Mouse (Mus musculus) kidney, embryonic 16.5 days (tissue): ENCODE results near the gene Ptms. TPM values are rescaled to one million over a fixed set of nuclear protein-coding genes. Genes with fewer than 3 reads are reported as not detected.

Experiments used
- ATAC-seq: fragments of 200-750 bp; cut with Nextera tagmentation; 2 replicates; pipeline ENCODE4 v1.8.0; 2017; ENCODE audit warnings: moderate TSS enrichment; ENCODE audit not compliant: low FRiP score, low TSS enrichment
- H3K27ac ChIP-seq: fragments of 300-500 bp; sonication (generic); 2 replicates; pipeline ENCODE4 v1.5.1; 2014; ENCODE audit warnings: low read length
- H3K27me3 ChIP-seq: fragments of 300-500 bp; sonication (generic); 2 replicates; pipeline ENCODE4 v1.6.1; 2014; ENCODE audit warnings: low read length, control low read depth, mixed read lengths; ENCODE audit not compliant: insufficient read depth
- H3K36me3 ChIP-seq: fragments of 300-500 bp; sonication (generic); 2 replicates; pipeline ENCODE4 v1.6.1; 2014; ENCODE audit warnings: low read length, control low read depth, mixed read lengths; ENCODE audit not compliant: insufficient read depth
- H3K4me1 ChIP-seq: fragments of 300-500 bp; sonication (generic); 2 replicates; pipeline ENCODE4 v1.6.1; 2014; ENCODE audit warnings: low read length, control low read depth, mixed read lengths; ENCODE audit not compliant: insufficient read depth
- H3K4me2 ChIP-seq: fragments of 300-500 bp; sonication (generic); replicated peaks from 2 replicates; pipeline ENCODE4 v1.6.1; 2014; ENCODE audit warnings: low read depth, low read length
- H3K4me3 ChIP-seq: fragments of 300-500 bp; sonication (generic); 2 replicates; pipeline ENCODE4 v1.5.1; 2014; ENCODE audit warnings: mild to moderate bottlenecking, low read length
- H3K9ac ChIP-seq: fragments of 300-500 bp; sonication (generic); replicated peaks from 2 replicates; pipeline ENCODE4 v1.6.1; 2014; ENCODE audit warnings: low read length
- H3K9me3 ChIP-seq: fragments of 300-500 bp; sonication (generic); 2 replicates; pipeline ENCODE4 v1.6.1; 2016; ENCODE audit warnings: low read length, control low read depth
- WGBS: fragments of 180-500 bp; shearing (Covaris S2); extraction: QIAGEN DNeasy Blood & Tissue Kit; methylation state at CpG from one replicate; pipeline ENCODE4 v1.1.7; 2014; 5-methylcytosine and 5-hydroxymethylcytosine counted together
- polyA plus RNA-seq: library from polyadenylated mRNA; unstranded; fragments of >200 nt; fragmentation: Nextera tagmentation; extraction: Ambion mirVana; gene quantifications from 2 replicates; pipeline ENCODE4 v1.2.1, GENCODE M21; 2015

Ptms gene
- polyA plus RNA-seq, 1 experiment from 2014 or later, result 269 TPM

DNA sequence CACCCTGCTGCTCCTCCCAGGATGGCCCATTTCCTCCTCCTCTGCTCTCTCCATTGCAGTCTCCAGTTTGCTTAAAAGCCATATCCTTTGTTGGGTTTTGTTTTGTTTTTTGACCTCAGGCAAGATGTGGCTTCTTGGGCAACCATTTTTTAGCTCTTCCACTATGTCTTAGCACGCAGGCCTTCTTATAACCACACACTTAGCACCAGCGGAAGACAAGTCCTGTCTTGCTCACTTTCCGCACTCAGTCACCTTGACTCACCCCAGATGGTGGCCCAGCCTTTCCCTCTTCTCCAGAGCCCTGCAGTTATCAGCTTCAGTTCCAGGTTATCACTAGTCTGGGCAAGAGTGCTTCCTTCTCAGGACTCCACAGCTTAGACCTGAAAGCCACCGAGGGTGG, 35.3 kb upstream of the Ptms start:
- Histone ChIP-seq H3K9ac (no peak overlapping the region), H3K36me3 (peaks cover 27% of the 10 kb centered on the region), H3K27me3 (no peaks in the 10 kb centered on the region), H3K9me3 (no peaks in the 10 kb centered on the region), H3K27ac (no peak overlapping the region), H3K4me3 (no peak overlapping the region), H3K4me1 (no peaks in the 10 kb centered on the region), H3K4me2 (no peak overlapping the region)
- 95% methylated on average over 4 of the region's 4 CpGs for WGBS
- no peak for ATAC-seq

DNA sequence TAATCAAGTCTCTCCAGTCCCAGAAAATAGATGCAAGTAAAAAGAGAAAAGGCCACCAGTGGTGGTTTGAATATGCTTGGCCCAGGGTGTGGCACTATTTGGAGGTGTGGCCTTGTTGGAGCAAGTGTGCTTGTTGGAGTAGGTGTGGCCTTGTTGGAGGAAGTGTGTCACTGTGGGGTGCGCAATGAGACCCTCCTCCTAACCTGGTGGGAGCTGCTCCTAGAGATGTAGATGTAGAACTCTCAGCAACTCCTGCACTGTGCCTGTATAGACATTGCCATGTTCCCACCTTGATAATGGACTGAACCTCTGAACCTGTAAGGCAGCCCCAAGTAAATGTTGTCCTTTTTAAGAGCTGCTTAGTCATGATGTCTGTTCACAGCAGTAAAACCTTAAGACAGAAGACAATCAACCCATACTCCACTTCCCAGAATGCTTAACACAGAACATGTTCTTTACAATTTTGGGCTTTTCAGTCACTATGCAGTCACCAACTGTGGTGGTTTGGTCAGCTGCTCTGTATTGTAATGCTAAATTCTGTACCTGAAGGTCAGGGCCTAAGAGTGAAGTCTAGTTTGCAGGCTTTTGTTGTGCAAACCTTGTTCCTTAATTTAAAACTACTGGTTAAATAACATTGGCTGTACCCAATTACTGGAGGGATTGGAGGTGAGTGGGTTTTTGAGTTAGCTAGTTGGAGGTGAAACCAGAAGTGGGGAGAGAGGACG, 34.2 kb upstream of the Ptms start:
- Histone ChIP-seq H3K4me1 (no peaks in the 10 kb centered on the region), H3K36me3 (peaks cover 16% of the 10 kb centered on the region), H3K27ac (no peak overlapping the region), H3K9me3 (no peaks in the 10 kb centered on the region), H3K27me3 (no peaks in the 10 kb centered on the region), H3K9ac (no peak overlapping the region), H3K4me2 (no peak overlapping the region), H3K4me3 (no peak overlapping the region)
- WGBS, result 92% methylated on average over 2 of the region's 2 CpGs
- no peak for ATAC-seq

DNA sequence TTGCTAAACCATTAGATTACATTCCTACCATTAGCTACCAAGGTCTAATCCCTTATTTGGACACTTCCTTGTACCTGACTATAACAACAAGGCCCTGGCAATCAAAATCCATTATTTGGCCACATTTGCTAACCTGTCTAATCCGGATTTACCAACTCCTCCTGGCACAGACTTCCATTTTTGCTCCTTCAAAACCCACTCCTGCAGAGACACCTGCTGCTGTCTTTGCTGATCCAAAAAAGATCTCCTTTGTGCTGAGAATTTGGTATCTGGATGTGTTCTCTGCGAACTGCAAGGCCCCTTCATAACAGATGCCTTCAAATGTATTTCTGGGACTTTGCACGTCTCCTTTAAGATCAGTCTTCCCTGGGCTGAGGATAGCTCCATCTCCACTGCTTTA, 23.6 kb upstream of the Ptms start:
- H3K4me1 ChIP-seq, result no peaks in the 10 kb centered on the region
- 84% methylated on average over 3 of the region's 3 CpGs for WGBS
- no peaks in the 10 kb centered on the region for H3K27me3 ChIP-seq
- no peak overlapping the region for H3K9ac ChIP-seq
- ATAC-seq, result no peak
- no peaks in the 10 kb centered on the region for H3K9me3 ChIP-seq
- no peak overlapping the region for H3K4me3 ChIP-seq
- no peak overlapping the region for H3K27ac ChIP-seq
- peaks cover 8% of the 10 kb centered on the region; the same call in 1 of the 2 replicates for H3K36me3 ChIP-seq
- no peak overlapping the region for H3K4me2 ChIP-seq

DNA sequence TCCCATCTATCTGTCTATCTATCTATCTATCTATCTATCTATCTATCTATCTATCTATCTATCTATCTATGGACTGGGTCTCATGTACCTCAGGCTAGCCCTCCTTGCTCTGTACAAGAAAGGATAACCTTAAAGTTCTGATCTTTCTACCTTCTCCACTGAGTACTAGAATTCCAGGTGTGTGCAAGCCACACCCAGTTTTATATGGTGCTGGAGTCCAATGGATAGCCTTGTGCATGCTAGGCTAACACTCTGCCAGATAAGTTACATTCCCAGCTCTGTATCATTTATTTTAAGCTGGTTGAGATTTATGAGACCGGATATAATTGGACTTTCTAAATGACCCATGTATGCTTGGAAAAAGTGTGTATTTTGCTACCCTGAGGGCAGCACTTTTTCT, 21.8 kb upstream of the Ptms start:
- no peak overlapping the region for H3K9ac ChIP-seq
- no peaks in the 10 kb centered on the region for H3K27me3 ChIP-seq
- H3K4me2 ChIP-seq, result no peak overlapping the region
- no peaks in the 10 kb centered on the region for H3K4me1 ChIP-seq
- H3K9me3 ChIP-seq, result no peaks in the 10 kb centered on the region
- H3K36me3 ChIP-seq, result peaks cover 21% of the 10 kb centered on the region
- no peak overlapping the region for H3K27ac ChIP-seq
- WGBS, result 86% methylated on average over 1 of the region's 1 CpGs
- H3K4me3 ChIP-seq, result no peak overlapping the region
- no peak for ATAC-seq

DNA sequence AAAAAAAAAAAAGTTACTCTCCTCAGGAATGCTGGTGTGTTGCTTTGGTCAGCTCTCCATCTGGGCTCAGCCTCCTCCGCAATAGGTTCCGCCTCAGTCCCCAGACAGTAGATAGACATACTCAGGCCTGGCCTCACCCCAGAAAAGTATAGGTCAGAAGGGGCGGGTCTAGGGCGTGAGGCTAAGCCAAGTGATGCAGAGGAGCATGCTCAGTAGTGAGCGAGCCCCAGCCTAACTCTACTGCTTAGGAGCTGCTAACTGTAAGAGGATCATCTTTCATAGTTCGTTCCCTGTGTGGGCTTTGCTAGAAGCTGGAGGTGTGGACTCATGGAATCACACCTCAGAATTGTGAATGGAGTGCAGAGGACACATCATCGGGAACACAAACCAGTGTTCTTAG, 18.7 kb upstream of the Ptms start:
- Histone ChIP-seq H3K4me3 (no peak overlapping the region), H3K4me1 (no peaks in the 10 kb centered on the region), H3K9me3 (no peaks in the 10 kb centered on the region), H3K9ac (no peak overlapping the region), H3K36me3 (peaks cover 49% of the 10 kb centered on the region), H3K4me2 (no peak overlapping the region), H3K27ac (no peak overlapping the region), H3K27me3 (no peaks in the 10 kb centered on the region)
- WGBS, result 91% methylated on average over 7 of the region's 7 CpGs
- no peak for ATAC-seq

DNA sequence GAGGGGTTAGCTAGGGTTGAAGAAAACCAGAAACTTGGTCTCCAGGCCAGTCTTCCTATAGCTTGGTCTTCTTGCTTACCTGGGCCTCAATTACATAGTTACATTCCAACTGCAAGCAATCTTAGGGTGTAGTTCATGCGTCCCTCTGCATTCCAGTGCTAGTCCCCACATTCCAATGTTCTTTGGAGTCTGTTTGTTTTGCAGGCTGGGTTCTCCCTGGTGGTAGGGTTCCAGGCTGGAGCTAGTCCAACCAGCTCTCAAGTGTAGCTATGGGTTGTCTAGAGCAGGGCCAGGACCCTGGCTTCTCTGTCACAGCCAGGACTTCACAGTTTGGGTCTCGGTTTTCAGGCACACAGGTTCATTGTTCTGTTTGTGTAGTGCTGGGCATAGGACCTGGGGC, 17.6 kb upstream of the Ptms start:
- Histone ChIP-seq H3K9ac (no peak overlapping the region), H3K27me3 (no peaks in the 10 kb centered on the region), H3K4me1 (peaks cover 6% of the 10 kb centered on the region), H3K27ac (no peak overlapping the region), H3K9me3 (no peaks in the 10 kb centered on the region), H3K4me3 (no peak overlapping the region), H3K4me2 (no peak overlapping the region), H3K36me3 (peaks cover 54% of the 10 kb centered on the region)
- ATAC-seq, result no peak
- WGBS, result 87% methylated on average over 2 of the region's 2 CpGs

DNA sequence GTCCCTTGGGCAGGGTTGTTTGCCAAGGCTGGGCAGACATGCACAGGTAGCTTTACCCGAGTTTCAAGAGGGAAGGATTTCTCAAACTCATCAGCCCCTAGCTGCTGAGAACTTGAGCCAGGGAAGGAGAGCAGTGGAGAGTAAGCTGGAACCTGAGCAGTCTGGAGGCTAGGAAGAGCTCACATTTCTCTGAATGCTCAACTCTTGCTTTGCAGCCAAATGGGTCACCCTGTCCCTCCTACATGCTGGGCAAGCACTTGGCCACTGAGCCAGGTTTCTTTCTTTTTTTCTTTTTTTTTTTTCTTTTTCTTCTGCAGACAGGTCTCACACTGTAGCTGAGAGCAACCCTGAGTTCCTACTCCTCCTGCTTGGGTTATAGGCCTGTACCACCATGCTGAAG, 16.8 kb upstream of the Ptms start:
- Histone ChIP-seq H3K4me1 (peaks cover 11% of the 10 kb centered on the region), H3K4me3 (no peak overlapping the region), H3K36me3 (peaks cover 54% of the 10 kb centered on the region), H3K27me3 (no peaks in the 10 kb centered on the region), H3K27ac (no peak overlapping the region), H3K9me3 (no peaks in the 10 kb centered on the region), H3K9ac (no peak overlapping the region), H3K4me2 (no peak overlapping the region)
- no peak for ATAC-seq
- WGBS, result 59% methylated on average over 1 of the region's 1 CpGs

DNA sequence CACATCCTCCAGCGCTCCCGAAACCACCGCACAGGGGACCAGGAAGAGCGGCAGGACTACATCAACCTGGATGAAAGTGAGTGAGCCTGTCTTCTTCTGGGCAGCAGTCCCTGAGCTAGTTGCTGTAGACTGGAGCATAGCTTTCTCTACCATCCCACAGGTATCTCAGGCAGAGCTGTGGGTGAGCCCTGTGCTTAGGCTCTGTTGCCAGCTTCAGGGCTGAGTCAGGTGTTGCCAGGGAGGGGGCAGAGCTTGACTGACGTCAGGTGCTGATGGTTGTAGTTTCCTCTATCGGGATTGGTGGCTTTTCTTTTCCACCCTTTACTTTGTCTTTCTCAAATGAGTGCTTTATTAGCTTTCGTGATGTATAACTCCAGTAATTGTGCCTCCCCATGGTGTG, 14.8 kb upstream of the Ptms start:
- Histone ChIP-seq H3K9me3 (no peaks in the 10 kb centered on the region), H3K36me3 (peaks cover 54% of the 10 kb centered on the region)
- 88% methylated on average over 7 of the region's 7 CpGs for WGBS

DNA sequence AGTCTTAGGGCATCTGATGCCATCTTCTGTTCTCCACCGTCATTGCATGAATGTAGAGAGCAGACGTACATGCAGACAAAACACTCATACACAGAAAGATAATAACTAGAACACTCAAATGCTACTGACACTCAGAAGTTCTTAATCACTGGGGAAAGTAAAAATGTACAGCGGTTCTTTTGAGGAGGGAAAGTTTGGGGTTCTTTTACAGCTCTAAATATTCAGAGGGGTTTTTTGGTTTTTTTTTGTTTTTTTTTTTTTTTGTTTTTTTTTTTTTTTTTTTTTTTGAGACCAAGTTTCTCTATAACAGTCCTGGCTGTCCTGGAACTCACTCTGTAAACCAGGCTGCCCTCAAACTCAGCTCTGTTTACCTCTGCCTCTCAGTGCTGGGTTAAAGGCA, 13.2 kb upstream of the Ptms start:
- Histone ChIP-seq H3K4me2 (peak overlapping the region; percentile 85; the same call in 1 of the 2 replicates), H3K36me3 (peaks cover 44% of the 10 kb centered on the region), H3K9ac (no peak overlapping the region), H3K27ac (no peak overlapping the region), H3K4me1 (peaks cover 17% of the 10 kb centered on the region), H3K9me3 (no peaks in the 10 kb centered on the region), H3K4me3 (peak overlapping the region; percentile 95), H3K27me3 (no peaks in the 10 kb centered on the region)
- WGBS, result 94% methylated on average over 3 of the region's 3 CpGs
- no peak for ATAC-seq

More for the DNA sequence above, 14.8 kb upstream of the Ptms start:
- H3K27ac ChIP-seq, result no peak overlapping the region
- H3K4me3 ChIP-seq, result no peak overlapping the region
- H3K9ac ChIP-seq, result no peak overlapping the region
- peaks cover 17% of the 10 kb centered on the region for H3K4me1 ChIP-seq
- H3K4me2 ChIP-seq, result no peak overlapping the region
- H3K27me3 ChIP-seq, result no peaks in the 10 kb centered on the region
- no peak for ATAC-seq

DNA sequence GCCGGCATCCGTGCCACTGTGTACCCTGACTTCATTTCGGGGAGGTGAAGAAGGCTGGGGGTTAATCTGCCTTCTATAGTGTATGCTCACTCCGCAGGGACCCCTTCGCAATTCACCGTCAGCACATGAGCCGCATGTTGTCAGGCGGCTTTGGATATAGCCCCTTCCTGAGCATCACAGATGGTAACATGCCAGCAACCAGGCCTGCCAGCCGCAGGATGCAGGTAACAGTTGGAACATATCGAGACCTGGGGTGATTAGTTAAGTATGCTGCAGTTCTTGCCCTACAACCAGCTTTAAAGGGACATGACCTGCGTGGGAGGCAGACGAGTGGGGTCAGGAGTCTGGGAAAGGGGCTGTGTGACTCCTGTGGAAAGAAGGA, 12.4 kb upstream of the Ptms start:
- ATAC-seq, result no peak
- Histone ChIP-seq H3K4me2 (peak overlapping the region; percentile 85), H3K36me3 (peaks cover 38% of the 10 kb centered on the region), H3K4me1 (peaks cover 17% of the 10 kb centered on the region), H3K27me3 (no peaks in the 10 kb centered on the region), H3K9me3 (no peaks in the 10 kb centered on the region), H3K4me3 (peak overlapping the region; percentile 95), H3K27ac (peak overlapping the region; percentile 97), H3K9ac (peak overlapping the region; percentile 97)
- WGBS, result 29% methylated on average over 12 of the region's 12 CpGs
